Mouse (Mus musculus): ENCODE results near the gene Nyx.
"Not testable (repeated sequence)": the region's sequence is repeated elsewhere in the genome, so short reads cannot be mapped to it uniquely, and the experiment has no call there.

Nyx gene

DNA sequence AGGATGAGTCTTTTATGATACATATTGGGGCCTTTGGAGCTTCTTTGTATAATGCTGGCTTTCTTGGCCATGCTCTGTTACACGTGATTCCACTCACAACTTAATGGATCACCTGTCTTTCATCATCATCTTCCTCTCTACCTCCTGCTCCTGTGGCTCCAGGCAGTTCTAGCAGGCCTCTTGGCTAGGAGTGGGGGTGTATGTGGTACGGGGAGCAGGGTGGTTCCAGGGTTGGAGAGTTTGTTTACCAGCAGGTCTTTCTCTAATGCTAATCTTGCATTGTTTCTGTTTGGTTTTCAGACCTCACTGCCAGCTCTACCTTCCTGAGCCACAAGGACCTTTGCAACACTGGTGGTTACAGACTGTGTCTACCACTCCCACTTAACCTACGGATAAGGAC lies at the start of gene Nyx:
Gene Nyx (plus strand): TSS at position 301 of the 400 bp plus-strand sequence.
- no peak for DNase-seq (ENCODE audit: low read depth, low spot score)

- no peak for DNase-seq (ENCODE audit: low read depth, low spot score)
Measured at GRCm38 (mm10) chrX:13422047-13422446, 43.9 kb upstream of the Nyx start.

GRCm38 (mm10) chrX:13431421-13431820 lies 34.5 kb upstream of the Nyx start:
- no peak for DNase-seq (ENCODE audit: low read depth, low spot score)

DNA sequence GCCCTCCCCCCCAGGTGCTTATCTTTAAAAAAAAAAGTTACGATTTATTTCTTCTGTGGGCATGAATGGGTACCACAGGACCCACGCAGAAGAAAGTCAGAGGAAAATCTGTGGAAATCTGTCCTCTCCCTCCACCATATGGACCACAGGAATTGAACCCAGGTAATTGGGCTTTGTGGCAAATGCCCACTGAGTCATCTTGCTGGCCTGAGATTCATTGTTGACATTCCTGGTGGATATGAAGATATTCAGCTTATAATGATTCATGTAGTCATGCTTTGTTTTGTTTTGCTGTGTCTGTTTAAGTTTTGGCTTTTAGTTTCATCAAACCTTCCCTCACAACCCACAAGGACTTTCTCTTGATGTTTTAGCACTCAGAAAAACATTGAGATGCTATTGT lies 29.9 kb upstream of the Nyx start:
- not testable (repeated sequence) for DNase-seq (ENCODE audit: low read depth, low spot score)

- DNase-seq (ENCODE audit: low read depth, low spot score), result not testable (repeated sequence)
Measured at GRCm38 (mm10) chrX:13456544-13456943, 9.4 kb upstream of the Nyx start.

- no peak for DNase-seq (ENCODE audit: low read depth, low spot score)
Measured at GRCm38 (mm10) chrX:13458766-13459165, 7.1 kb upstream of the Nyx start.

DNA sequence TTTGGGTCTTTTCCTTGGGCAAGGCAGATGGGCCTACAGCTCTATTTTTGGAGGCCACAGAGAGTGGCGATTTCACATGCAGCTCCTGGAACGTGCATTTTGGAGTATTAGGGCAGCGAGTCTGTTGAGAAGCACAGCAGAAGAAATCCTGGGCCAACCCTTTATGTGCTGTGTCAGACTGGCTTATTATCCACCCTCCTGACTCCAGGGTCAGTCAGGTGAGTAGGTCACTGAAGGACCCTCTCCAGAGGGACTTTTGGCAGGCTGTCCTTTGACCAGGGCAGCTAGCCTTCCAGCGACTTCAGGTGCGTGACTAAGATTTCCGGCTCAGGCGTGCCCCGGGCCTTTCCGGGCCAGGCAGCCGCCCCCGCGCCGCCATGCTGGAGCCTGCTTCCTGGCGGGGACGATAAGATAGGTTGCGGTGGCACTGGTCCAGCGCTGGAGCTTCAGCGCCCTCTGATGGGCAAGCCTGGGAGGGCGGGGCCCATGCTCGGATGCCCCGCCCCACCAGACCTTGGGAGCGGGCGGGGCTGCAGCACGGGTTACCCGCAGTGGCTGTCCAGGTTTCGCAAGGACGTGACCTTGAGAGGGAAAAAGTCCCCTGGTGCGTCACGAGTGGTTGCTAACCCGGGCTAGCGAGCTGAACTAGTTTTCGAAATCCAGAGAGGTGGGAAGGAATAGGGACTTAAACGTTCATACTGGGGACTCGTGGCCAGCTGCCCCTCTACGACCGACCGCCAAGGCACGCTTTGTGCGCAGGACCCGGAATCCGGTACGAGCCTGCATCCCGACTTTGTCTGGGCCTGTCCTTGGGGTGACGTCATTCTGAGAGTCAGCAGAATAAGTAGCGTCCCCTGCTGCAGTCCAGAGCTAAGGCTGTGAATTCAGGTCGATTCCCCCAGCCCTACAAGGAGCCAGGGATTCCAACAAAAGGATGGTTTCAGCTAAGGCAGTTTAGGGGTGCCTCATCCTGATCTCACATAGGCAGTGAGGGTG lies 4.3 kb upstream of the Nyx start:
- DNase-seq (ENCODE audit: low read depth, low spot score), result peak; percentile 52

- DNase-seq (ENCODE audit: low read depth, low spot score), result no peak
Measured at GRCm38 (mm10) chrX:13462982-13463517, 2.9 kb upstream of the Nyx start.

DNA sequence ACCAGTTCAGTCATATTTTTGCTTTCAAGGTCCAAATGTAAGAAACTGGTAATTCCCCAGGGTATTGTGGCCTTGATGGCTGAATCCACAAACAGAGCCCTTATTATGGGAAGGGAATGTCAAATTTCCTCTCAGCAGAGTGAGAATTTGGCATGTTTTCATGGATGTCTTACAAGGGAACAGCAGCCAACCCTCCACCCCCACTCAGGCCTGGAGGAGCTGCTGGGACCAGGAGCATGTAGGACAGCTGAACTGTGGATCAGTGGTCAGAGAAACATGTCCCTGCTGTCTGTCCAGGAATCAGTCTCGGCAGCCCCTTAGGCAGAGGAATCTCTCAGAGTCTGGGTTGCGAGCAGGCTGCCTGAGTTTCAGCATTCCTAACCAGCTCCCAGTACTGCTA lies 771 bp downstream of the Nyx start:
- no peak for DNase-seq (ENCODE audit: low read depth, low spot score)

GRCm38 (mm10) chrX:13467121-13467571 lies 1.2 kb downstream of the Nyx start:
- no peak for DNase-seq (ENCODE audit: low read depth, low spot score)

DNA sequence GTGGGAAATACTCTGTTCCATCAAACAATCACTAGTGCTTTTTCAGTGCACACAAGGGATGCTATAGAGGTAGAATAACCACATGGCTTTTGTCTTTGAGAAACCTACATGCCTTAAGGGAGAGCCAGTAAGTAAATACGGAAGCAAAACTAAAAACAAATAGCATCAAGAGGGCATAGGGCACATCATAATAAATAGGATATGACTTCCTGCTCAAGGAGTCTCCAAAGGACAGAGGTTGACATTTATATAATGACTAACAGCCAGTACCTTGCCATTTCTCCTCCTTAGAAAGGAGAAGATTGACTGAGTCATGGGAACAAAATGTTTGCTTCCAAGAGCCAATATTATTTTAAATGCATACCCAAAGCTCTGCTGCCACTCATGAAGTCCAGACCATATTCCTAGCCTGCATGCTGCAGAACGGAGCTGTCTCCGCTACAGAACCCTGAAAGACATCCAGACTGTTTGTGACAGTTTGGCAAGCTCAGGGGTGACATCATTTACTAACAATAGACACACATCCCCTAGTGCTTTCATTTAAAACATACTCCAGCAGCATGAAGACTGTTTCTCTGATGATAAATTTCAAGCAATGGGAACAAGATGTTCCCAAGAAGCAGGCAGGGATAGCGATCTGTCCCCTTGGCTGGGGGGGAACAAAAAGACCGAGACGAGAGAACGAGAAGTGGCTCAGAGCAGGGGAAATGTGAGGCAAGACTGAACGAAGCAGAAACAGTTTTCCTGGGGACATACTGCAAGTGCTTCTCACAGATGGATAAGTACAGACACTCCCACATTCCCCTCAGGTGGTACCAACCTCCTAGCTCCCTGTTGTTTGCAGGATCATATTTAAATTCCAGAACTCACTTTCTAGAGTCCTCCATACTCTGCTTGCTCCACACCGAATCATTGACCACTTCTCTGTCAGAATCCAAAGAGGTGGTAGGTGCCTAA lies 3.5 kb downstream of the Nyx start:
- DNase-seq (ENCODE audit: low read depth, low spot score), result no peak

GRCm38 (mm10) chrX:13471925-13472324 lies 6.0 kb downstream of the Nyx start:
- no peak for DNase-seq (ENCODE audit: low read depth, low spot score)

DNA sequence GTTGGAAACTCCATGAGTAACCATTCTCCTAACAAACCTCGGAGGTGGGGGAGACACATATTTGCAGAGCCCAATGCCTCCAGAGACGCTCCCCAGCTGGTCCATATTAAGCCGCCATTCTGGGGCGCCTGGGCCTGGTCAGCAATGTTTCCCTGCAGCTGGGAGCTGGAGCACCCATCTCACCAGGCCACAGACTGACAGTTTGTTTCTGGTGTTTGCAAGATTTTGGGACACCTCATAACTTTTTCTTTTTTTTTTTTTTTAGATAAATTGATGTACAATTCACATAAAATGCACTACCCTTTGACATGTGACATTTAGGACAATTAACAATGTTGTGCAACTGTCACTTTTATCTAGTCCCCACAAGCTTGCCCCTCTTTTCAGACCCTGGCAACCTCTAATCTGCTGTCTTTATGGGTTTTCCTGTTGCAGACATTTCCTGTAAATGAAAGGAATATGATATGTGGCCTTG lies 6.9 kb downstream of the Nyx start:
- DNase-seq (ENCODE audit: low read depth, low spot score), result no peak

GRCm38 (mm10) chrX:13475382-13475781 lies 9.5 kb downstream of the Nyx start:
- DNase-seq (ENCODE audit: low read depth, low spot score), result no peak

GRCm38 (mm10) chrX:13477596-13477995 lies 11.7 kb downstream of the Nyx start:
- DNase-seq (ENCODE audit: low read depth, low spot score), result no peak

- DNase-seq (ENCODE audit: low read depth, low spot score), result no peak
Measured at GRCm38 (mm10) chrX:13478298-13478697, 12.4 kb downstream of the Nyx start.

GRCm38 (mm10) chrX:13479570-13479969 lies 13.7 kb downstream of the Nyx start:
- DNase-seq (ENCODE audit: low read depth, low spot score), result no peak

DNA sequence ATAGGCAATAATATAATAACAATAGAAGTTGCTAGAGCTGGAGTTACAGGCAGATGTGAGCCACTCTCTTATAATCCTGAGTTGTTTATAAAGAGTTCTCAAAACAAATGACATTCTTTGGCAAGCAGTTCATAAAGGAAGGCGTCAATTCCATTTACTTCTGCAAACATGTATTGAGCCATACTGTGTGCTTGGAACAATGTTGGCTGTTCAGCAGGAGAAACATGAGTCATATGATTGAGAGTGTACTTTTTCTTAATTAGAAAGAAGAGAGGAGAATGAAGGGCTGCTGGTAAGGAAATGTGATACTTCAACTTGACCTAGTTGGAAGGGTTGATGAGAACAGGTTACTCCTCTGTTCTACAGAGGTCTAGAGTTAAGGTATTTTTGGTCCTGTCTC lies 16.7 kb downstream of the Nyx start:
- DNase-seq (ENCODE audit: low read depth, low spot score), result no peak

GRCm38 (mm10) chrX:13484447-13484846 lies 18.5 kb downstream of the Nyx start:
- no peak for DNase-seq (ENCODE audit: low read depth, low spot score)

- no peak for DNase-seq (ENCODE audit: low read depth, low spot score)
Measured at GRCm38 (mm10) chrX:13489001-13489400, 23.1 kb downstream of the Nyx start.

DNA sequence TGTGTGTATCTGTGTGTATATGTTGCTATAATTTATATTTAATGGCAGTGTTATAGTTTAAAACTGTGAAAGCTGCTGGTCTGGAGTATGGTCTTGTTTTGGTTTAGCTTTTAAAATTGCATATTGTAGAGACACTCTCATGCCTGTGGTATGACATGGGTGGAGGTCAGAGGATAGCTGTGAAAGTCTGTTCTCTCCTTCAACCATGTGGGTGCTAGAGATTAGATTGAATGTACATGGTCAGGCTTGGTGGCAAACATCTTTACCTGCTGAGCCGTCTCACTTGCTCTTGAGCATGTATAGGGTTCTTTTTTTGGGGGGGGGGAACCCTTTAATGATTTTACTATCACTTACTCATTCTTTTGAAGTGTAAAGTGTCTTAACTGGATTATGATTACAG lies 23.9 kb downstream of the Nyx start:
- DNase-seq (ENCODE audit: low read depth, low spot score), result no peak

DNA sequence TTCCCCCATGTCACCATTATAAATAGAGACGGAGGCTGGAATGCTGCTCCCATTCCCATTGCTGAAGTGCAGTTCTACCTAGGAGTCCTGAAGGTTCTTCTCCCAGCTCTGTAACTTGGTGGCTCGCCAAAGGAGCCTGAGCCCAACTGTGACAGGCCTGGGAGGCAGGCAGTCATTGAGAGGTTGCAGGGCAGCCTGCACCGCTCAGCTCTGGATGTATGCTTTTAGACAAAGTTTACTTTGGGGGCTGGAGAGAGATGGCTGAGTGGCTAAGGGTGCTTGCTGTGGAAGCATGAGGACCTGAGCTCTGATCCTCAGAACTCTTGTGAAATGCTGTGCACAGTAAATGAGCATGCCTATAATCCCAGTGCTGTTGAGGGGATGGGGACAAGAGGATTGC lies 25.0 kb downstream of the Nyx start:
- DNase-seq (ENCODE audit: low read depth, low spot score), result no peak
